Mouse (Mus musculus): Measurements from ENCODE around the gene Dhdh.
"Not testable (repeated sequence)": the region's sequence is repeated elsewhere in the genome, so short reads cannot be mapped to it uniquely, and the experiment has no call there.

Gene Dhdh

GRCm38 (mm10) chr7:45515436-45515835, 26.8 kb upstream of the Dhdh start:
- in situ Hi-C loops (cut with MboI; ENCODE audit: low pct_unique_long_range_greater_than_20kb in 1 of 2, low sequenced_read_pairs in 2 of 2, unreplicated experiment in 1 of 2), result no loop called here

GRCm38 (mm10) chr7:45514411-45514810, 25.8 kb upstream of the Dhdh start:
- in situ Hi-C loops (cut with MboI; ENCODE audit: low pct_unique_long_range_greater_than_20kb in 1 of 2, low sequenced_read_pairs in 2 of 2, unreplicated experiment in 1 of 2), result no loop called here

- in situ Hi-C loops (cut with MboI; ENCODE audit: low pct_unique_long_range_greater_than_20kb in 1 of 2, low sequenced_read_pairs in 2 of 2, unreplicated experiment in 1 of 2), result no loop called here
Measured at GRCm38 (mm10) chr7:45509912-45510787, 21.5 kb upstream of the Dhdh start, which contains the start of gene Nucb1. Nucb1 (minus strand) TSS chr7:45510406.

- in situ Hi-C loops (cut with MboI; ENCODE audit: low pct_unique_long_range_greater_than_20kb in 1 of 2, low sequenced_read_pairs in 2 of 2, unreplicated experiment in 1 of 2), result no loop called here
Measured at GRCm38 (mm10) chr7:45509181-45509882, 20.7 kb upstream of the Dhdh start.

GRCm38 (mm10) chr7:45508561-45508960, 20.0 kb upstream of the Dhdh start:
- in situ Hi-C loops (cut with MboI; ENCODE audit: low pct_unique_long_range_greater_than_20kb in 1 of 2, low sequenced_read_pairs in 2 of 2, unreplicated experiment in 1 of 2), result no loop called here

GRCm38 (mm10) chr7:45507583-45507982, 19.0 kb upstream of the Dhdh start:
- in situ Hi-C loops (cut with MboI; ENCODE audit: low pct_unique_long_range_greater_than_20kb in 1 of 2, low sequenced_read_pairs in 2 of 2, unreplicated experiment in 1 of 2), result no loop called here

GRCm38 (mm10) chr7:45498427-45498826, 9.8 kb upstream of the Dhdh start:
- in situ Hi-C loops (cut with MboI; ENCODE audit: low pct_unique_long_range_greater_than_20kb in 1 of 2, low sequenced_read_pairs in 2 of 2, unreplicated experiment in 1 of 2), result no loop called here

- in situ Hi-C loops (cut with MboI; ENCODE audit: low pct_unique_long_range_greater_than_20kb in 1 of 2, low sequenced_read_pairs in 2 of 2, unreplicated experiment in 1 of 2), result no loop called here
Measured at GRCm38 (mm10) chr7:45494548-45494947, 5.9 kb upstream of the Dhdh start.

GRCm38 (mm10) chr7:45492951-45493350, 4.3 kb upstream of the Dhdh start:
- in situ Hi-C loops (cut with MboI; ENCODE audit: low pct_unique_long_range_greater_than_20kb in 1 of 2, low sequenced_read_pairs in 2 of 2, unreplicated experiment in 1 of 2), result no loop called here

- in situ Hi-C loops (cut with MboI; ENCODE audit: low pct_unique_long_range_greater_than_20kb in 1 of 2, low sequenced_read_pairs in 2 of 2, unreplicated experiment in 1 of 2), result no loop called here
Measured at GRCm38 (mm10) chr7:45492225-45492844, 3.7 kb upstream of the Dhdh start.

GRCm38 (mm10) chr7:45491264-45491663, 2.7 kb upstream of the Dhdh start:
- in situ Hi-C loops (cut with MboI; ENCODE audit: low pct_unique_long_range_greater_than_20kb in 1 of 2, low sequenced_read_pairs in 2 of 2, unreplicated experiment in 1 of 2), result no loop called here

- in situ Hi-C loops (cut with MboI; ENCODE audit: low pct_unique_long_range_greater_than_20kb in 1 of 2, low sequenced_read_pairs in 2 of 2, unreplicated experiment in 1 of 2), result no loop called here
Measured at GRCm38 (mm10) chr7:45490822-45491221, 2.2 kb upstream of the Dhdh start.

- in situ Hi-C loops (cut with MboI; ENCODE audit: low pct_unique_long_range_greater_than_20kb in 1 of 2, low sequenced_read_pairs in 2 of 2, unreplicated experiment in 1 of 2), result no loop called here
Measured at GRCm38 (mm10) chr7:45489578-45489977, 973 bp upstream of the Dhdh start.

- in situ Hi-C loops (cut with MboI; ENCODE audit: low pct_unique_long_range_greater_than_20kb in 1 of 2, low sequenced_read_pairs in 2 of 2, unreplicated experiment in 1 of 2), result no loop called here
Measured at GRCm38 (mm10) chr7:45487861-45488292, 728 bp downstream of the Dhdh start.

- in situ Hi-C loops (cut with MboI; ENCODE audit: low pct_unique_long_range_greater_than_20kb in 1 of 2, low sequenced_read_pairs in 2 of 2, unreplicated experiment in 1 of 2), result no loop called here
Measured at GRCm38 (mm10) chr7:45486761-45487415, 1.7 kb downstream of the Dhdh start, which contains the start of gene Gm45808. Gm45808 (minus strand) TSS chr7:45486811.

- in situ Hi-C loops (cut with MboI; ENCODE audit: low pct_unique_long_range_greater_than_20kb in 1 of 2, low sequenced_read_pairs in 2 of 2, unreplicated experiment in 1 of 2), result no loop called here
Measured at GRCm38 (mm10) chr7:45486158-45486557, 2.4 kb downstream of the Dhdh start.

- in situ Hi-C loops (cut with MboI; ENCODE audit: low pct_unique_long_range_greater_than_20kb in 1 of 2, low sequenced_read_pairs in 2 of 2, unreplicated experiment in 1 of 2), result not testable (repeated sequence)
Measured at GRCm38 (mm10) chr7:45484985-45485384, 3.6 kb downstream of the Dhdh start.

- in situ Hi-C loops (cut with MboI; ENCODE audit: low pct_unique_long_range_greater_than_20kb in 1 of 2, low sequenced_read_pairs in 2 of 2, unreplicated experiment in 1 of 2), result no loop called here
Measured at GRCm38 (mm10) chr7:45482166-45482565, 6.4 kb downstream of the Dhdh start.
